Mouse (Mus musculus): Measurements from ENCODE around the gene Tmod2.
"Not testable (repeated sequence)": the region's sequence is repeated elsewhere in the genome, so short reads cannot be mapped to it uniquely, and the experiment has no call there.

Tmod2 gene

GRCm38 (mm10) chr9:75549010-75549409 lies 62.1 kb downstream of the Tmod2 start:
- peak; percentile 48 for DNase-seq (ENCODE audit: low read depth)

- DNase-seq (ENCODE audit: low read depth): peak; percentile 94
These were observed 64.1 kb downstream of the Tmod2 start for GRCm38 (mm10) chr9:75546885-75547553.

GRCm38 (mm10) chr9:75545514-75545913 lies 65.6 kb downstream of the Tmod2 start:
- DNase-seq (ENCODE audit: low read depth): no peak

- DNase-seq (ENCODE audit: low read depth): peak; percentile 79
These were observed 69.6 kb downstream of the Tmod2 start for GRCm38 (mm10) chr9:75541497-75541896.

GRCm38 (mm10) chr9:75536422-75536821 lies 74.7 kb downstream of the Tmod2 start:
- DNase-seq (ENCODE audit: low read depth): no peak

- no peak for DNase-seq (ENCODE audit: low read depth)
These were observed 76.6 kb downstream of the Tmod2 start for GRCm38 (mm10) chr9:75534431-75534962.

- not testable (repeated sequence) for DNase-seq (ENCODE audit: low read depth)
These were observed 78.1 kb downstream of the Tmod2 start for GRCm38 (mm10) chr9:75532989-75533388.

GRCm38 (mm10) chr9:75532461-75532860 lies 78.7 kb downstream of the Tmod2 start:
- no peak for DNase-seq (ENCODE audit: low read depth)

GRCm38 (mm10) chr9:75529358-75529757 lies 81.8 kb downstream of the Tmod2 start:
- DNase-seq (ENCODE audit: low read depth): peak; percentile 89

- no peak for DNase-seq (ENCODE audit: low read depth)
These were observed 83.0 kb downstream of the Tmod2 start for GRCm38 (mm10) chr9:75528096-75528495.

- peak; percentile 50 for DNase-seq (ENCODE audit: low read depth)
These were observed 83.6 kb downstream of the Tmod2 start for GRCm38 (mm10) chr9:75527368-75528059.

GRCm38 (mm10) chr9:75523646-75524045 lies 87.5 kb downstream of the Tmod2 start:
- DNase-seq (ENCODE audit: low read depth): no peak

GRCm38 (mm10) chr9:75522217-75522616 lies 88.9 kb downstream of the Tmod2 start:
- peak; percentile 28 for DNase-seq (ENCODE audit: low read depth)

GRCm38 (mm10) chr9:75521788-75522187 lies 89.3 kb downstream of the Tmod2 start:
- peak; percentile 87 for DNase-seq (ENCODE audit: low read depth)

GRCm38 (mm10) chr9:75520940-75521339 lies 90.2 kb downstream of the Tmod2 start:
- no peak for DNase-seq (ENCODE audit: low read depth)

- DNase-seq (ENCODE audit: low read depth): no peak
These were observed 93.4 kb downstream of the Tmod2 start for GRCm38 (mm10) chr9:75517751-75518150.

All from 416B (cell line).